In the genomic region with DNA sequence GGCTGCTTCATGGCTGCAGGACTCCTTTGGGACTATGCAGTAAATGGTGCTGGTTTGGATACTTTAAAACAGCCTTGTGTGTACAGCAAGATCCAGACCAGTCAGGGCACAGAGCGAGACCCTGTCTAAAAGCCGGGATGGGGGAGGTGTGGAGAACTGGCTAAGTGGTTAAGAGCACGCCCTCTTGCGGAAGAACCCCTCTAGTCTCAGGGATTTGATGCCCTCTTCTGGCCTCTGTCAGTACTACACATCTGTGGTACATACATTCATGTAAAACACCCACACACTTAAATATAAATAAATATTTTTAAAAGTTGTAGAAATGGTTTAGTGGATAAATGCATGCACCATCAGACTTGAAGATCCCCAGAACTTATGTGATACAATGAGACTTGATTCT, we compare ENCODE assay signal across 10 mouse cellular contexts. TPM values are rescaled to one million over a fixed set of nuclear protein-coding genes. Genes with fewer than 3 reads are reported as not detected.
DNase-seq lines count a peak whose midpoint lies in the region; TF ChIP-seq lines count a peak whose summit lies in the region.
"Had no signal": no experiment of that assay in that cellular context is flagged by ENCODE, and none has a peak within 500 bp of the region (broad histone marks: within the 10 kb centered on the region; RNA-seq: fewer than 3 reads in every experiment).

No protein-coding gene starts in this region.

- no peaks in the 10 kb centered on the region for H3K36me3 ChIP-seq in small intestine, adult 2 months (ENCODE audit: control insufficient read depth, insufficient read depth, low read length)

- no peak for TF ChIP-seq POLR2A in small intestine, adult 2 months (IDR thresholded peaks at IDR 0.05; ENCODE audit: low read depth, low read length)

- no peak overlapping the region for H3K4me3 ChIP-seq in small intestine, adult 2 months (ENCODE audit: low read depth, low read length)

- H3K4me1 ChIP-seq in small intestine, adult 2 months (ENCODE audit: control insufficient read depth, insufficient read depth, insufficient read length, low read length): peaks cover 3% of the 10 kb centered on the region; the same call in 1 of the 2 replicates

- TF ChIP-seq CTCF in small intestine, adult 2 months (IDR thresholded peaks at IDR 0.05; ENCODE audit: extremely low read depth, insufficient read length, insufficient replicate concordance, low read depth, low read length): peak; percentile 48; the same call in 1 of the 2 replicates

- H3K27ac ChIP-seq in small intestine, adult 2 months (ENCODE audit: insufficient read depth, low read depth, low read length): no peak overlapping the region

- 68% methylated on average over 4 of the region's 4 CpGs for WGBS in small intestine, adult 2 months

- peaks cover 3% of the 10 kb centered on the region; the same call in 1 of the 2 replicates for H3K27me3 ChIP-seq in small intestine, adult 2 months (ENCODE audit: control insufficient read depth, insufficient read depth, low read length)

- DNase-seq in embryo, embryonic 10 days (ENCODE audit: low spot score): peak; percentile 52
- DNase-seq in embryo, embryonic 9.5 days (ENCODE audit: extremely low spot score): no peak
- peak; percentile 22 for DNase-seq in lung, postnatal 36 days
- no peak for DNase-seq in lung, postnatal 25 days (ENCODE audit: low spot score)
- DNase-seq in c-Kit-positive CD71-positive TER-119-positive erythroid progenitor cells, embryonic 14.5 days (ENCODE audit: low spot score): peak; percentile 66
- DNase-seq in layer of hippocampus, postnatal 14 days (ENCODE audit: low spot score in 2 of 2): no peak
- DNase-seq in cerebellum, adult 11-12 months: no peak
- DNase-seq: gastrocnemius, postnatal 25 days; right cerebral cortex, postnatal 4 days had no signal

RNA-seq across cellular contexts. Expression of gene Npas1, which starts 11.0 kb away (rescaled TPM):
- 0.05 TPM in 1 of 2 replicates, not detected in the other for polyA plus RNA-seq in small intestine, adult 2 months (2012; rRNA removed)
- 10 to 100 TPM; 19.7 to 23.6 TPM for total RNA-seq in layer of hippocampus, postnatal 14 days (2021)
- total RNA-seq: gastrocnemius, postnatal 25 days had no signal

RNA-seq across cellular contexts. Expression of gene Tmem160, which starts 14.0 kb away (rescaled TPM):
- 156 and 330 TPM in 2 replicates for polyA plus RNA-seq in small intestine, adult 2 months (2012; rRNA removed)
- total RNA-seq in layer of hippocampus, postnatal 14 days (2021): 10 to 100 TPM; 90.2 to 90.8 TPM

Comparison
In these comparisons a context has a peak if more than half of its experiments do, and no peak if none do; other contexts are left out.
1. DNase-seq: peak in embryo, embryonic 10 days (single experiment), lung, postnatal 36 days (single experiment) and c-Kit-positive CD71-positive TER-119-positive erythroid progenitor cells, embryonic 14.5 days (single experiment); none in embryo, embryonic 9.5 days (single experiment), lung, postnatal 25 days (single experiment), layer of hippocampus, postnatal 14 days (0 of 2) and cerebellum, adult 11-12 months (single experiment).